Mouse (Mus musculus) stomach, adult 2 months (tissue): ENCODE measurements around the gene Sh2d6. TPM values are rescaled to one million over a fixed set of nuclear protein-coding genes. Genes with fewer than 3 reads are reported as not detected.

ENCODE experiments used
- polyA plus RNA-seq: library from polyadenylated mRNA; depleted of rRNA; stranded (reverse); fragments of >200 nt; gene quantifications from 2 replicates; pipeline ENCODE4 v1.2.3, GENCODE M21; 2012; rRNA removed

The Sh2d6 gene
- 7.5 and 9.6 TPM in 2 replicates for polyA plus RNA-seq

GRCm38 (mm10) chr6:72521607-72522006 lies at the start of gene Sh2d6:
TSS of gene Sh2d6 (minus strand) at chr6:72521707.

GRCm38 (mm10) chr6:72544283-72544987 lies 22.9 kb upstream of the Sh2d6 start, which contains the start of gene Capg:
TSS of gene Capg (plus strand) at chr6:72544391.

Other genes with a start within 250 kb of the Sh2d6 start
- not detected in 2 replicates for gene Sftpb, start 217.1 kb downstream of the Sh2d6 start, polyA plus RNA-seq
- gene Usp39, start 176.5 kb downstream of the Sh2d6 start, polyA plus RNA-seq: 3.4 and 3.9 TPM in 2 replicates
- gene 0610030E20Rik, start 174.4 kb downstream of the Sh2d6 start, polyA plus RNA-seq: 4.7 and 6.8 TPM in 2 replicates
- gene Tmem150a, start 166.3 kb downstream of the Sh2d6 start, polyA plus RNA-seq: 19.6 and 25.2 TPM in 2 replicates
- gene Rnf181, start 154.8 kb downstream of the Sh2d6 start, polyA plus RNA-seq: 55.8 and 57.9 TPM in 2 replicates
- 5.0 and 6.7 TPM in 2 replicates for gene Vamp5, start 141.2 kb downstream of the Sh2d6 start, polyA plus RNA-seq
- gene Vamp8, start 131.0 kb downstream of the Sh2d6 start, polyA plus RNA-seq: 166 and 182 TPM in 2 replicates
- gene Ggcx, start 107.4 kb downstream of the Sh2d6 start, polyA plus RNA-seq: 7.0 and 12.0 TPM in 2 replicates
- gene Mat2a, start 82.1 kb downstream of the Sh2d6 start, polyA plus RNA-seq: 26.1 and 41.4 TPM in 2 replicates
- gene Capg, start 22.7 kb upstream of the Sh2d6 start, polyA plus RNA-seq: 48.9 and 58.5 TPM in 2 replicates
- gene Elmod3, start 76.7 kb upstream of the Sh2d6 start, polyA plus RNA-seq: 10.4 and 13.6 TPM in 2 replicates
- 40.4 and 45.0 TPM in 2 replicates for gene Retsat, start 76.8 kb upstream of the Sh2d6 start, polyA plus RNA-seq
- gene Tgoln1, start 95.3 kb upstream of the Sh2d6 start, polyA plus RNA-seq: 11.2 and 15.6 TPM in 2 replicates